Comparison of ENCODE assay signal across 10 mouse cellular contexts in the genomic region with DNA sequence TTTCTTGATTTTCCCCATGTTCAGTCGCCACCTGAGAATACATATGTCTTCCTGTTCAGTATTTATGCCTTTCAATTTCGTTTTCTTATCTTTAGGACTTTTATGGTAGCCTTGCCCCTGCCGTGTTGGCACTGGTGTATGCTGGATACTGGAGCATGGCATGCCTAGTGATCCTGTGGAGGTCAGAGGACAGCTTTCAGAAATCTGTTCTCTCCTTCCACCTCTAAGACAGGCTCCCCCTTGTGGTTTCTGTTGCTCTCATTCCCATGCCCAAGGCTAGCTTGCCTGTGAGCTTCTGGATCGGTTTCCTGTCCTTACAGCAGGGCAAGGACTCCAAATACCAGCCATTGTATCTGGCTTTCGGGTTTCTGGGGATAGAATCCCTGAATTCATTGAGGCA. TPM values are rescaled to one million over a fixed set of nuclear protein-coding genes. Genes with fewer than 3 reads are reported as not detected.
A peak's percentile ranks its signal among the peaks of the same experiment; 100 is the strongest.
DNase-seq lines count a peak whose midpoint lies in the region; ATAC-seq and TF ChIP-seq lines count a peak whose summit lies in the region.
"Had no signal": no experiment of that assay in that cellular context is flagged by ENCODE, and none has a peak within 500 bp of the region (broad histone marks: within the 10 kb centered on the region; RNA-seq: fewer than 3 reads in every experiment).

No protein-coding gene starts in this region.

- no peaks in the 10 kb centered on the region for H3K9me3 ChIP-seq in intestine, embryonic 16.5 days (ENCODE audit: control insufficient read depth, low read length)
- H3K9me3 ChIP-seq: forebrain, embryonic 15.5 days; midbrain, embryonic 12.5 days had no signal

- peak; percentile 87 for ATAC-seq in intestine, embryonic 16.5 days
- ATAC-seq: forebrain, embryonic 15.5 days had no signal

- 33% methylated on average over 5 of the region's 5 CpGs for WGBS in thymus, adult 2 months
- 31% methylated on average over 5 of the region's 5 CpGs for WGBS in intestine, embryonic 16.5 days
- 13% methylated on average over 5 of the region's 5 CpGs for WGBS in small intestine, adult 2 months

- peak overlapping the region; percentile 48; the same call in 1 of the 2 replicates for H3K9ac ChIP-seq in intestine, embryonic 16.5 days (ENCODE audit: low read depth, low read length)
- H3K9ac ChIP-seq: forebrain, embryonic 15.5 days; midbrain, embryonic 12.5 days had no signal

- H3K4me3 ChIP-seq in thymus, adult 2 months (ENCODE audit: control insufficient read depth, insufficient read depth, low read length): no peak overlapping the region
- H3K4me3 ChIP-seq in intestine, embryonic 16.5 days (ENCODE audit: low read length): no peak overlapping the region
- no peak overlapping the region for H3K4me3 ChIP-seq in small intestine, adult 2 months (ENCODE audit: low read depth, low read length)
- H3K4me3 ChIP-seq: forebrain, embryonic 15.5 days; midbrain, embryonic 12.5 days had no signal

- DNase-seq in cerebellum, postnatal 14 days: peak; percentile 22 to 51
- DNase-seq in cerebellum, adult 9-11 months: no peak
- DNase-seq in thymus, adult 2 months: peak; percentile 24
- DNase-seq in thymus, postnatal 36 days: no peak
- DNase-seq in cerebellum, adult 11-12 months: no peak
- DNase-seq in frontal cortex, postnatal 14 days (ENCODE audit: low spot score in 2 of 2): no peak

- H3K27me3 ChIP-seq in thymus, adult 2 months (ENCODE audit: control insufficient read depth, insufficient read depth, low read length): no peaks in the 10 kb centered on the region
- H3K27me3 ChIP-seq in intestine, embryonic 16.5 days (replicated peaks; ENCODE audit: control insufficient read depth, insufficient read depth, low read length): no peaks in the 10 kb centered on the region
- no peaks in the 10 kb centered on the region for H3K27me3 ChIP-seq in small intestine, adult 2 months (ENCODE audit: control insufficient read depth, insufficient read depth, low read length)
- H3K27me3 ChIP-seq: forebrain, embryonic 15.5 days had no signal

- H3K36me3 ChIP-seq in thymus, adult 2 months (ENCODE audit: control insufficient read depth, insufficient read depth, low read length): no peaks in the 10 kb centered on the region
- no peaks in the 10 kb centered on the region for H3K36me3 ChIP-seq in intestine, embryonic 16.5 days (ENCODE audit: control insufficient read depth, insufficient read depth, low read length)
- peaks cover 2% of the 10 kb centered on the region for H3K36me3 ChIP-seq in small intestine, adult 2 months (ENCODE audit: control insufficient read depth, insufficient read depth, low read length)

- H3K27ac ChIP-seq in thymus, adult 2 months (ENCODE audit: control insufficient read depth, insufficient read depth, low read length): no peak overlapping the region
- H3K27ac ChIP-seq in intestine, embryonic 16.5 days (ENCODE audit: low read length): peak overlapping the region; percentile 48; the same call in 1 of the 2 replicates
- peak overlapping the region; percentile 81 for H3K27ac ChIP-seq in small intestine, adult 2 months (ENCODE audit: insufficient read depth, low read depth, low read length)
- H3K27ac ChIP-seq: forebrain, embryonic 15.5 days; midbrain, embryonic 12.5 days had no signal

- no peaks in the 10 kb centered on the region for H3K4me1 ChIP-seq in thymus, adult 2 months (replicated peaks; ENCODE audit: control insufficient read depth, insufficient read depth, low read length)
- no peaks in the 10 kb centered on the region; the same call in 1 of the 2 replicates for H3K4me1 ChIP-seq in intestine, embryonic 16.5 days (ENCODE audit: control insufficient read depth, insufficient read depth, low read length)
- peaks cover 6% of the 10 kb centered on the region; the same call in 1 of the 2 replicates for H3K4me1 ChIP-seq in small intestine, adult 2 months (ENCODE audit: control insufficient read depth, insufficient read depth, insufficient read length, low read length)
- H3K4me1 ChIP-seq: forebrain, embryonic 15.5 days; midbrain, embryonic 12.5 days had no signal

- H3K4me2 ChIP-seq in intestine, embryonic 16.5 days (ENCODE audit: low read depth, low read length): no peak overlapping the region
- H3K4me2 ChIP-seq: forebrain, embryonic 15.5 days; midbrain, embryonic 12.5 days had no signal

- TF ChIP-seq POLR2A in thymus, adult 2 months (IDR thresholded peaks at IDR 0.05; ENCODE audit: control insufficient read depth, extremely low read depth, insufficient read depth, low read length, poor library complexity): no peak
- TF ChIP-seq POLR2A in small intestine, adult 2 months (IDR thresholded peaks at IDR 0.05; ENCODE audit: low read depth, low read length): no peak

- TF ChIP-seq CTCF in thymus, adult 2 months (IDR thresholded peaks at IDR 0.05; ENCODE audit: borderline replicate concordance, control insufficient read depth, extremely low read depth, insufficient read depth, low read length, poor library complexity): no peak
- peak; percentile 63; the same call in 1 of the 2 replicates for TF ChIP-seq CTCF in small intestine, adult 2 months (IDR thresholded peaks at IDR 0.05; ENCODE audit: extremely low read depth, insufficient read length, insufficient replicate concordance, low read depth, low read length)

RNA-seq across cellular contexts. Expression of gene Tfdp1, which starts 12.0 kb away (rescaled TPM):
- polyA plus RNA-seq in thymus, adult 2 months (2012; rRNA removed): 123 and 141 TPM in 2 replicates
- polyA plus RNA-seq in intestine, embryonic 16.5 days (2015; fragmentation: Nextera tagmentation; extraction: Ambion mirVana): 116 and 123 TPM in 2 replicates
- polyA plus RNA-seq in small intestine, adult 2 months (2012; rRNA removed): 13.3 and 22.7 TPM in 2 replicates

RNA-seq across cellular contexts. Expression of gene Tmco3, which starts 38.6 kb away (rescaled TPM):
- 16.7 and 22.4 TPM in 2 replicates for polyA plus RNA-seq in thymus, adult 2 months (2012; rRNA removed)
- polyA plus RNA-seq in intestine, embryonic 16.5 days (2015; fragmentation: Nextera tagmentation; extraction: Ambion mirVana): 28.0 and 32.5 TPM in 2 replicates
- 11.4 and 38.4 TPM in 2 replicates for polyA plus RNA-seq in small intestine, adult 2 months (2012; rRNA removed)

RNA-seq across cellular contexts. Expression of gene Dcun1d2, which starts 38.7 kb away (rescaled TPM):
- 29.4 and 31.2 TPM in 2 replicates for polyA plus RNA-seq in thymus, adult 2 months (2012; rRNA removed)
- polyA plus RNA-seq in intestine, embryonic 16.5 days (2015; fragmentation: Nextera tagmentation; extraction: Ambion mirVana): 16.9 and 17.7 TPM in 2 replicates
- 7.0 and 8.7 TPM in 2 replicates for polyA plus RNA-seq in small intestine, adult 2 months (2012; rRNA removed)

Comparison
In these comparisons a context has a peak if more than half of its experiments do, and no peak if none do; other contexts are left out.
1. DNase-seq: peak in cerebellum, postnatal 14 days (2 of 2) and thymus, adult 2 months (single experiment); none in cerebellum, adult 9-11 months (single experiment), thymus, postnatal 36 days (0 of 2), cerebellum, adult 11-12 months (single experiment) and frontal cortex, postnatal 14 days (0 of 2).